Mouse (Mus musculus) heart, adult 9 months (tissue): Measurements from ENCODE around the gene Phykpl.

Experiments used
- DNase-seq, 2 experiments: peaks; one replicate each; pipeline ENCODE4 v3.0.0; 2022; ENCODE audit warnings: low spot score in 2 of 2

Gene Phykpl

DNA sequence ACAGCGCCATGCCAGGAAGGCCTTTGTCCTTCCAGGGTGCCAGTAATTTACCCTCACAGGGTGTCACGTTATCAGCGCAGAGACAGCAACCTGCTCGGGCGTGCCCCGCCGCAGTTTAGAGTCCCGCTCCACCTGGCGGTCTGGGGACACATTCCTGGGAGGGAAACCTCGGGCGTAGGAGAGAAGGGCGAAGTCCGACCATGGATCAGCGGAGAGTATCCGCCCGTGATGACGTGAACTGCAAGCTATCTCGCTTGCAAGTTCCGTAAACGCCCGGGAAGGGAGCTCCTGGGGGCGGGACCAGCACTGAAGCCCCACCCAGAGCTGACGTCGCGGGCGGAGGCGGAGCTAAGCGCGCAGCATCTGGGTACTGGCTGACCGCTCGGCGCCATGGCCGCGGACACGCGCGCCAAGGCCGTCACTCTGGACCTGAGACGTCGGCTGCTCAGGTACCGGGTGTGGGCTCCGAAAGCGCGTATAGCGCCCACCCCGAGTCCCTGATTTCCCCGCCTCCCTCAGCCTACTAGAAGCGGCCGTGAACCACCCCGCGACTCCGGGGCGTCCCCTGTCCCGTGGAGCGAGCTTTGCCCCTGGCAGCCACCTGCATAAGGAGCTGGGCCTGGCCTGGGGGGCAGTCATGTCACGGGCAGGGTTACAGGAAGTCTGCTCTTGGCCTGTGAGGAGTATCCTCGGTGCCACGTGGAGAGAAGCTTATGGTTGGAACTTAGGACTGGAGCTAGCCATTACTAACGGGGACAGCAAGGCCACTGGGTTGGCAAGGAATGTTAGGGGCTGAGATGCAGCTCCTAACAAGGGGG, at the start of gene Phykpl:
TSS of gene Phykpl (plus strand) at position 327 of the 818 bp plus-strand sequence.
- DNase-seq: peak; percentile 97 to 98

DNA sequence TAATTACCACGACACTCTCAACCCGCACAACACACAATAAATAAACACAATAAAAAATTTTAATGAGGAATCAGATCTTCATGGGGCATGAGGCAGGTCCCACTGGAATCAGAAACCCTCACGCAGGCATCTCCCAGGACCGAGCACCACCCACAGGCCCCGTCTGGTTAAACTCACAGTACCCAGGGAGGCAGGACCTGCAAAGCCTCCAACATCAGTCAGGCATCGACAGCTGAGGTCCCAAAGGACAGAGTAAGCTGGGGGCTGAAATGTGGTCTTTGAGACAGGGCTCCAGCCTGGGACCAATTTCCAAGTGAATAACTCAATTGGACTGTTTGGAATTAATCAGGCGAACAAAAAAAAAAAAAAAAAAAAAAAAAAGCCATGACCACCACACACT, 46.2 kb upstream of the Phykpl start:
- no peak for DNase-seq

DNA sequence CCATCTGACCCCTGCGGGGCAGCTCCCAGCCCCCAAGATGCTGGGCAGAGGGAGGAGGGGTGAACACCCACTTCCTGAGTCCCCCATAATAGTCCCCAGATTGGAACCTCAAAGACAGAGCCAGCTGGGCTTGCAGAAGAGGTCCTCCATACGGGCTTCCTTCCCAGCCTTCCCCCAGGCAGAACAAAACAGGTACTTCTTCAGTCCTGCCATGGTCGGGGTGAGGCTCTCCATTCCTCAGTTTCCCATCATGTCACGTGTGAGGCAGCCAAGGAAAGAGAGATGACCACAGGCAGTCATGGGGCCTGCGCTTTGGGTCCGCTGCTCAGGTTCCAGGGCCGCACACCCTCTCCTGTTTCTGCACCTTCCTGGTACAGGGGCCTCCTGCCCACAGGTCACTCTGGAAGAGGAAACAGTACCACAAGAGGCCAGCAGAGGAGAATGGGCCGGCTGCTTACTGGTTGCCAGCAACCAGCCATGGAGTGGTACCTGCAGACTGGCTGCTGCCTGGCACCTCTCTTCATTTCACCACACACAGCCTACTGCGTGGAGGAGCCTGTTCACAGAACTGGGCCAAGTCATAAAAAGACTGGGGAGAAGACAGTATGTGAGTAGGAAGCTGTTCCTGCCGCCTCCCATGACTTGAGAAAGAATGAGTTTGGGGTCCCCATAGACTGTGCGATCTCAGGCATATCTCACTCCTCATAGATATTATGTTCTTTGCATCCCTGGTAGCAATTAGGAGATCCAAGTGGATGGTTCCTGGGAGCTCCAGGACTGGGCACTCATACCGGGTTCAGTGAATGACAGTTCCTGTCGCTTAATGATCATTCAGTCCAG, 45.4 kb upstream of the Phykpl start:
- no peak for DNase-seq

DNA sequence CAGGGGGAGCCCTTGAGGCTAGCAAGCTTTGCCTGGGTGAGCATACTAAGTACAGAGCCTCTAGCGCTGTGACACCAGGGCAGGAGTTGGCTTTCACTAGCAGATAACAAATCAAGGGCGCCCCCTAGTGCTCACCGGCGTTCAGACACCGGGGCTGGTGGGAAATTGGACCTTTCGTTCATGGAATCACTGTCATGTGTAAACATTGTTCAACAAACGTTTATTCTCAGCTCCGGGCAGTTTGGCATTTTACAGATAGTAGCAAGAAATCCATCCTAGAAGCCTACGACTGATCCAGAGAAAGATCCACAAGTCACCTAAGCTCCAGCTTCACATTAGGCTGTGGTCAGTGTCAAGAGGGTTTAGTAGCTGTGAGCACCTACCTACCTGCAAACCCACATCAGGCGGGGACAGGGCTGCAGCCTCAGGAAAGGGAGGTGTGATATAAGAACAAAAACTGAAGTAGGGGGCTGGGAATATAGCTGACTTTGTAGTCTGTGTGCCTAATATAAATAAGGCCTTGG, 44.7 kb upstream of the Phykpl start:
- DNase-seq: peak; percentile 90 to 94

DNA sequence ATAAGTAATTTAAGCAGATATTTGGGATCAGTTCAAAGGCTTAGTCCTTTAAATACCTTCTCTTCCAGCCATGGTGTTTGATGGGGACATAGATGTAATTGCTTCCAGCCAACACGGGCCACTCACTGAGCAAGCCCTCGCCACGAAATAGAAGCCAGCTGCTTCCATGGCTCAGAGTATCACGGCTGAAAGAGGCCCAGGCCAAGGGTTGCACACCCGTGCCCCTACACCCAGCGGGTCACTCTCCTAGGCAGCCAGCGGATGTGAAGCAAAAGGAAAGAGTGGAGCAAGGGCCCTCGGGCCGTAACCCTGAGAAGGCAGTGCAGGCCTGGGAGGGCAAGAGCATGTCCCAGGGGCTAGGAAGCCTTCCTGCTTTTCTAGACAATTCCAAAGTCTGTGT, 42.1 kb upstream of the Phykpl start:
- no peak for DNase-seq

GRCm38 (mm10) chr11:51543487-51544050, 41.0 kb upstream of the Phykpl start:
- no peak for DNase-seq

- no peak for DNase-seq
Measured at GRCm38 (mm10) chr11:51544413-51544812, 40.1 kb upstream of the Phykpl start.

DNA sequence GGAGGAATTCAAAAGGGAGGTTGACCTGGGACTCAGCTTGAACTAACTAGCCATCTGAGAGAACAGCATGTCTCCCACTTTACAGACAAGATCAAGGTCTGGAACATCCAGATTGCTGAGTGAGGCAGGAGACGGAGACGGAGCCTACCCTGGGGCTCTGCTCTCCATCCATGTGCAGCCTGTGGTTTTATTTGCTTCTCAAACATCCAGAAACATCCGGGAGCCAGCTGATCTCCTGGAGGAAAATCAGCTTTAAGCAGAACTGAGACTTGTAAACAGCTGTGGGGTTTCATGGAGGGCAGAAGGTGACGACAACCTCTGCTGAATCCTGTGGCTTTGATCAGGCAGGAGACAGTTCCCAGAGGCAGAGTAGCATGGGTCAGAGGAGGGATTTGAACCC, 38.7 kb upstream of the Phykpl start:
- no peak for DNase-seq

DNA sequence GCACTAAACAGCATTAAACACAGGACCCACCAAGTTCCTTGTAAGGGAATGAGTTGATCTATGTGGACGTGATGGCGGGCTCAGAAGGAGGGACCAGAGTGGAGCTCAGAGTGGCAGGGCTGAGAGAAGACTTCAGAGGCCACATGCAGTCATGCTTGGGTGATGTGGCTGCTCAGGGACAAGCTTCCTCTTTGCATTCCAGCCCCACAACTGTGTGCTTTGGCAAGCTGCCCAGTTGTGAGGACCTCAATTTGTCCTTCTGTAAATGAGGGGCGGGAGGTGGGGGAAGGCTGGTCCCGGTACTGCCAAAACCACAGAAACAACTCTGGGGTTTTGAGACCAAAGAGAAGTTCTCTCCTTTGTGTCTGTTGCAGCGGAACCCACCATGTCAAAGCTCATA, 33.3 kb upstream of the Phykpl start:
- no peak for DNase-seq

GRCm38 (mm10) chr11:51552091-51552490, 32.5 kb upstream of the Phykpl start:
- no peak for DNase-seq

GRCm38 (mm10) chr11:51554590-51554989, 30.0 kb upstream of the Phykpl start:
- no peak for DNase-seq

DNA sequence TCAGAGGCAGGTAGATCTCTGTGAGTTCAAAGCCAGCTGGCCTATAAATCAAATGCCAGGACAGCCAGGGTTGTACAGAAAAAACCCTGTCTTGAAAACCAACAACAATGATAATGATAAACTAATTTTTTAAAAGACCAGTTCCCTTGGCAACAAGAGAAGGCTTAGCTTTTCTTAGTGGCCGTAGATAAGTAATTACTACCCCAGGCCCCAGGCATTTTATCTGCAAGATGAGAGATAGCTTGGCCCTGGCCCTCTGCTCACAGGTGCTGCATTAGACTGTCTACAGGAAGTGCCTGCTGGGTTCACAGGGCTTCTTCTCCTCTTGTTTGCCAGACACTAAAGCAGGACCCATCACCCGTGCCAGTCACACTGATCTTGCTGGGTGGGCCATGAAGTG, 29.5 kb upstream of the Phykpl start:
- DNase-seq: no peak

DNA sequence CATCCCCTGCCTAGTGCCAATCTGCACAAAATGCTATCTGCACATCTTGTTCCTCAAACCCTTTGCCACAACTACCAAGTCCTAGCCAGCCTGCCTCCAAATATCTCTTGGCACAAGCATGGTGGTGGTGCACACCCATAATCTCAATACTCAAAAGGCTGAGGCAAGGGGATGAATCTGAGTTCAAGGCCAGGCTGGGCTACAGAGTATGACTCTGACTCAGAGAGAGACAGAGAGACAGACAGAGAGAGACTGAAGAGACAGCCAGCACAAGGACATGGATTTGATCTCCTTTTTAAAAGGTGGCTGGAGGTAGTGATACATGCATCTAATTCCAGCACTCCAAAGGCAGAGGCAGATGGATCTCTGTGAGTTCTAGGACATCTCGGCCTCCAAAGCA, 21.3 kb upstream of the Phykpl start:
- no peak for DNase-seq

GRCm38 (mm10) chr11:51565062-51565461, 19.5 kb upstream of the Phykpl start:
- DNase-seq: no peak

- no peak for DNase-seq
Measured at GRCm38 (mm10) chr11:51565951-51566350, 18.6 kb upstream of the Phykpl start.

GRCm38 (mm10) chr11:51568801-51569200, 15.8 kb upstream of the Phykpl start:
- DNase-seq: no peak

DNA sequence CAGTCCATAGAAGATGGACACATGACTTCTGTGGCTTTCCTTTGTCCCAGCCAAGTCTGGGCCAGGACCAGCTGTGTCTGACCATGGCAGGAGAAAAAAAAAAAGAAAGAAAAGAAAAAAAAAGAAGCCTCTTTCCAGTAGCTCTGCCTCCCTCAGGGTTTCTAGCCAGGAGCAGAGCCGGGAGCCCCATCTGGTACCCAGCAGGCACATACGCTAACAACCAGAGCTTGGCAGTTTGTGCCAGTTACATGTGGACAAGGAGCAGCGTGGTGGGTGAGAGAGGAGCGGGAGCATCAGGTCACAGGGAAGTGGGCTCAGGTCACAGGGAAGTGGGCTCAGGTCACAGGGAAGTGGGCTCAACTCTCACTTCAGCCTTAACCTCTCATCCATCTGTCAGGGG, 8.1 kb upstream of the Phykpl start:
- no peak for DNase-seq

DNA sequence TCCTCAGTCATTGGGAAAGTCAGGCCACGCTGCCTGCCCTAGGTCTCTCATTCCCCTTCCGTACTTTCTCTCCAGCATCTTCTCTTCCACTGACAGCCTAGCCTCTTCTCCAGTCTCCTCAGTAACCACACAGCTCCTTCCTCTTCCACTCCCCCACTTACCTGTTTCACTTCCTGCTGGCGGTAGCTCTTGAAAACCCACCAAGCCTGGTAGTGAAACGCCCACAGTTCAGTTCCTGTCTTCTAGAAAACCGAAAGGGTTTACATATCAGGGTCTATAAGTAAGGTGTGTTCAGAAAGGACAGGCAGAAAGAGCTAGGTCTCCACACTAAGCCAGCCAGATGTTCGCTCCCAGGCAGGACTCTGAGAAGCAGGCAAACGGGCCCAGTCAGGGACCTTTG, 7.0 kb upstream of the Phykpl start:
- no peak for DNase-seq

GRCm38 (mm10) chr11:51579024-51579423, 5.5 kb upstream of the Phykpl start:
- no peak for DNase-seq

GRCm38 (mm10) chr11:51582713-51583112, 1.8 kb upstream of the Phykpl start:
- DNase-seq: peak; percentile 37 to 59

DNA sequence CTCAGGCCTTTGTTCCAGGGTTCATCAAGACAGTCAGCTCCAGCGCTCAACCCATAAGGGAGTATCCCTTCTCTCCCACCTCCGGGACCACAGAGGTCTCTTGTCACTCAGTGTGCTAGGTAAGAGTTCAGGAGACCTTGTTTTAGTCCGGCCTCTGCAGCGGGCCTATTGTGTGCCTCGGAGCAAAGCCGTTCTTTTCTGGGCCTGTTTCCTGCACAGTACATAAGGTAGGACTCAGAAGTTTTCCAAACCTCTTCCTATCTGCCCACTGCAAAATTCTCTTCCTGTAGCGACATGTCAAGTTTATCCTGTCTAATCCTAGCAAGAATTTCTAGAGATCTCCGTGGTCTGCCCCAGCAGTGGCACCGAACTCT, 513 bp upstream of the Phykpl start:
- peak in 1 of 2 experiments; percentile 18 for DNase-seq

DNA sequence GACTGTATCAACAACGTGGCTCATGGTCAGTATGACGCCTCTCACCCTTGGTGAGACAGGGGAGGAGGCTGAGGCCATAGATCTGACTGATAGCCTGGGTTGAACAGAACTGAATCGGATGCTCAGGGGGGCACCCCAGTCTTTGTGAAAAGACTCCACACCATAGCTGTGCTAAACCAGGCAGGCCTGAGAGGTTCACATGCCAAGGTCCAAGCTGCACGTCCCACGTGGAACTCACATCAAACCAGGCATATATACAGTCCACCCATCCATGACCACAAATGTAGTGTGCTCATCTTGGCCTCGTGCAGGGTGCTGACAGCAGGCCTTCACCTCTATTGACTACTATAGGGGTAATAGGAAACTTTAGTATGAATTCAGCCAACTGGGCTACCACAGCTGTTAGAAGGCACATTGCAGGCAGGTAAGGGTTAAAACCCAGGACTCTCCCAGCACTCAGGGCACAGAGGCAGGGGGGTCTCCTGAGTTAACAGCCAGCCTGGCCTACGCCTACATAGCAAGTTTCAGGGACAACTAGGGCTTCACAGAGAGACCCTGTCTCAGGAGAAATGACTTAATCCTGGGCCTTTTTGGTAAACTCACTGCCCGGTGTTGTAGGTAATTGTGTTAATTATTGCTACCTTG, 1.2 kb downstream of the Phykpl start:
- DNase-seq: no peak
